Mouse (Mus musculus) spleen, postnatal 36 days (tissue): Measurements from ENCODE around the gene Obscn.

ENCODE experiments used
- DNase-seq, 2 experiments: peaks; one replicate each; pipeline ENCODE4 v3.0.0; 2022; ENCODE audit warnings: low spot score in 2 of 2, mixed read lengths in 1 of 2

Gene Obscn

GRCm38 (mm10) chr11:59135904-59136452 is at the start of gene Obscn:
TSS of gene Obscn (minus strand) at chr11:59136402.
- DNase-seq: no peak

DNA sequence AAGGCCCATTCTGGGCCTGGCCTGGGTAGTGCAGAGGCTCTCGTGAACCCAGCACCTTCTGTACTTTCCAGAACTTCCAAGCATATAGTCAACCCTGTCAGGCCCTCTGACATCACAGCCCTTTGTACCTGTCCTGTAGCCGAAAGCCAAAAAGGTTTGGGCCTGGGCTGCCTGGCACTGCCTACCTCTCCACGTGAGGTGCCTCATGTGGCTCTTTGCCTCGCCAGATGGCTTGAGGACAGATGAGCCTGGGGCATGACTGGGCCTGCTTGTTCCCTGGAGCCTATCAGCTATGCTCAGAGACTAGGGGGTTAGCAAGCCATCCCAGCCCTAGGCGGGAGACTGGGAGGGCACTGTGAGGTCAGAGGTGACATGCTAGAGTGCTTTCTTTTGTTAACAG is 49.3 kb upstream of the Obscn start:
- DNase-seq: no peak

DNA sequence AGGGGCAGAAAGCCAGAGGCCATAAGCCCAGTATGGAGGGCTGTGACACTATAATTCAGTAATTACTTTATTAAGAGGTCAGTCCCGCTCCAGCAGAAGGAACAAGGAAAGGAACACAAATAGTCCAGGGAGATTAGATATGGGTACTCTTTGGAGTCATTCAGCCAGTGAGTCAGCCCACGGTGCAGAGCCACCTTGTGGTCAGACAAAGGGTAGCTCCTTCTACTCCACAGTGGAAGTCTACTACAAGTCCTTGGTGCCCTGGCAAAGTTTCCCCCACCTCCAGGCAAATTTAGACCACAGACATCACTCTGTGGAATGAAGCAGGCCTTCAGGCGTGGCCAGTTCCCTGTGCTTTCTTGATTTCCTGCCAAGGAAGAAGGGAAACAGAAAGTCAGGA is 47.6 kb upstream of the Obscn start:
- DNase-seq: peak; percentile 38 to 56

DNA sequence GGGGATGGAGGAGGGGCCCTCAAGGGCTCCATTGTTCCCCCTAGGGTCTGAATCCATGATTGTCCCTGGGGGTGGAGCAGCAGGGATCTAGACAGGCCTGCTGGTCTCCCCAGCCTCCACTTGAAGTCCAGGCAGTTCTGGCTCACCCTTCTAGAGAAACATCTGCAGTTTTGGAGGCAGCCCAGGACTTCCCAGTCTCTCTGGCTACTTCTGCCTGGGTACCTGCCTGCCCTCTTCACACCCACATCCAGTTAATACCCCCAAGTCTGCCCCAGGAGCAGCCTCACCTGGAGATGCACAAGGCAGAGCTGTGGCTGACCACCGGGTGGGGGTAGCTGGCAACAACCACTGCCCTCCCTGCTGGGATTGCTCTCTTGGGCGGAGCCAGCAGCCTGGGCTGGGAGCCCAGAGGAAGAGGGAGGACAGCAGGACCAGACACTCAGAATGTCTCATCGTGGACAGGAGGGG is 46.7 kb upstream of the Obscn start, which contains the start of gene Gjc2:
Gjc2 (minus strand) TSS at position 350 of the 468 bp plus-strand sequence.
- no peak for DNase-seq

GRCm38 (mm10) chr11:59176921-59177320 is 40.7 kb upstream of the Obscn start:
- DNase-seq: no peak

GRCm38 (mm10) chr11:59176475-59176874 is 40.3 kb upstream of the Obscn start:
- DNase-seq: no peak

GRCm38 (mm10) chr11:59174189-59174838 is 38.1 kb upstream of the Obscn start:
- no peak for DNase-seq

DNA sequence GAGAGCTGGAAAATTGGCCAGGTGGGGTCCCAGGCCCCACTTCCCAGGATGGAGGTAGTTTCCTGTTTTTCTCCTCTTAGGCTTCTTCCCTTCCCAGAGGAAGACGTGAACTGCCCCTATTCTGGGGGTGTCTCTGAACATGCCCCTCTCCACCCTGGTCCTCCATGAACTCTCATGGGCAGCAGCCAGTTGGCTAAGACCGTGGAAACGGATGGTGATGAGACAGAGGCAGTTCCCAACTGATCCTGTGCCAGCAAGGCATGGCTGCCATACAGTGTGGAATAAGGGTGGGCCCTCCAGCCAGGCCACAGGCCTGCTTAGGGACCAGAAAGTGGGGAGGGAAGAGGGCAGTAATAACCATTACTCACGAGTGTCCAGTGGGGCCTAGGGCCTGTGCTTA is 34.3 kb upstream of the Obscn start:
- DNase-seq: no peak

DNA sequence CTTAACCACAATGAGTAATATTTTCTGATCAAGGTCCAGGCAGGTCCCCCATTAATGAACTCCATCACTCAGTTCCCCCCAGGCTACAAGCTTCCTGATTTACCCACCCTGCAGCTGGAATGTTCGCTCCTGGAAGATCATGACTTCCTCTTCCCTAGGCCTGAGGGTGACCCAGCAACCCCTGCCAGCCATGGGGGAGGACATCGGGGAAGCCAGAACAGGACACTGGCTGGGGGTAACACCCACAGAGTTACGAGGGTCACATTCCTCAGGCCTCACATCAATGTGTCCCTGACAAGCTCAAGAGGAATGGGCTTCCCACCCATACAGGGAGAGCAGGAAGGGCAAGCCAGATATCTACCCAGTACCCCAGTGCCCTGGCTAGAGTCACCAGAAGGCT is 33.6 kb upstream of the Obscn start:
- DNase-seq: no peak

- peak in 1 of 2 experiments; percentile 35 for DNase-seq
Measured at GRCm38 (mm10) chr11:59165616-59166241, 29.5 kb upstream of the Obscn start.

GRCm38 (mm10) chr11:59164384-59164783 is 28.2 kb upstream of the Obscn start:
- DNase-seq: peak; percentile 65 to 83

DNA sequence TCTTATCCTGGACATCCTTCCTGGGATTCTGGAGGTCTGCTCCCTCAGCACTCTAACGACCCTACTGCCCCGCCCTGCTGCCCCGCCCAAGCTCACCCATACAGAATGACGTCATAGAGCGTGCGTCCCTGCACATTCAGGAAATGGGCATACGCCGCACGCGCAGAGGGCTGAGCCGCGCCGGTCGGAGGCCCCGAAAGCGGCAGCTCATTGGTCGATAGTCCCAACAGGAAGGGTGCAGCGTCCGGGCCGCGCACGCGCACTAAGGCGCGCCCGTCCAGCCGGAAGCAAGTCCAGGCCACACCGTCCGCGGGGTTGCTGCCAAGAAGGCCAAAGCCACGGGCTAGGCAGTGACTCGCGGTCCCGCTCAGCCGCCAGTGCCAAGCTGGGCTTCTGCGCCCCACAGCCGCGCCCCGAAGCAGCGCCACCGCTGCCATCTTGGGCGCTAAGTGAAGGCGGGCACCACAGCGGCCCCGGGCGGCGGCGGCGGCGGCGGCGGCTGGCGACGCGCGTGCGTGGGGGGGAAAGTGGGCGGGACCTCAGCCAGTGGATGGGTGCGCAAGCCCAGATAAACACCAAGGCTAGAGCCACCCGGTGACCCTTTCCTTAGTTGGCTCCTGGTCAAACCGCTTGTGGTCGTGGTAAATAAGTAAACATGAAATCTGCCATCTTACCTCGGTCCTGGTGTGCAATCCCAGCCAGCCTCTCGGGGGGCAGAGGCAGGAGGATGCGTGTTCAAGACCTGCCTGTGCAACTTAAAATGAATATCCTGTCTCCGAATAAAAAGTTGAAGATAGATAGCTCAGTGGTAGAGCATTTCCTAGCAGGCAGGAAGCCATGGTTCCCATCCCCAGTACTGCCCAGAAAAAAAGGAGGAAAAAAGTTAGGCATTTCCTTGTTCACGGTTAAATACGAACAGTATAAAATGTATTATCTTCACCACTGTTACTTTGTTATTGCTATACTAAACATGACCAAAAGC is 27.3 kb upstream of the Obscn start, which contains the start of gene Iba57:
Iba57 (minus strand) TSS at position 485 of the 982 bp plus-strand sequence.
- DNase-seq: peak; percentile 99

DNA sequence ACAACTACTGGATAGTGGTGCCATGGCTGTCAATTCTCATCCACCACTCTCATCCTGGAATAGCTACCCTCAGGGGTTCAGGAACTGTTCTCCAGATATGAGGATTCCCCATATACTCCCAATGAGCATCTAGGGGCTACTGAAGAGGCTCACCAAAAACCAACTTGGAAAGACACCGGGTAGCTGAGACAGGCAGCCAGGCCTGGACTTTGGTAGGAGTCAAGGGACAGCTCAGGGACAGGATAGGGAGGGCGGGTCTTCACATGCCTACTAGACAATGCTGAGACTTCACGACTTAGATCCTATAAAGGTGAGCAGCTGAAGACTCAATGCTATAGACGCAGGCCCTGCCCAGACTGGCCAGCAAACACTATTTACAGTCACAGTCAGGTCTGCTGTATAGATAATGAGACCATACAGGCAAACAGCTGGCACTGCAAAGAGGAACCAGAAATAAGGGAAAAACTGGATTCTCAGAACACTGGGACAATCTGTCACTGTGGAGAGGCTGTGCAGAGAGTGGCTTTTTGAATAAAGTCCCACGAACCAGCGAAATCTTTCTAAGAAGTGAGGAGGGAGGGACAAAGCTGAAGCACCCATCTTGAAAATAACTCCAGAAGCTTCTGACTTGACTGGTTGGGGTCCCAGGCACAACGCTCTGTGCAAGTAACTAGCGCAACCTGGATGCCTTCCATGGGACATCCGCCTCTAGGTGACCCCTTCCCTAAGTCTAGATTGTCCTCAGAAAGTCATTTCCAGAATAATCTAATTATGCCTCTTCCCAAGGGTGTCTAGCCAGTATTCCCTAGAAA is 26.4 kb upstream of the Obscn start:
- DNase-seq: no peak

DNA sequence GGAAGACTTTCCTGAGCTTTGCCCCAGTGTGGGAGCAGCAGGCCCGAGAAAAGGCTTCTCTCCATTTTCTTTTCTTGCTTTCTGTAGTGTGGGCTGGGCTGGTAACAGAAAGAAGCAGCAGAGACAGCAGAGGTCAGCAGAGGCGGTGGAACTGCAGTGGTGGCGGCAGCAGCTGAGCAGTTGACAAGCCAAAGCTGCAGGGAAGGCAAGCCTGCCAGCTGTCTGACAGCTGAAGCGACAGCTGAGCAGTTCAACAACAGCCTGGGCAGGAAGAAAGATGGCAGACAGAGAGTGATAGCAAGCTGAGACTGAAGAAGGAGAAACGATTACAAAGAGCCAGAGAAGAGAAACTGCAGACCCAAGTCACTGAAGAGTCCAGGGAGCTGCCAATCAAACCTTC is 25.2 kb upstream of the Obscn start:
- DNase-seq: no peak

DNA sequence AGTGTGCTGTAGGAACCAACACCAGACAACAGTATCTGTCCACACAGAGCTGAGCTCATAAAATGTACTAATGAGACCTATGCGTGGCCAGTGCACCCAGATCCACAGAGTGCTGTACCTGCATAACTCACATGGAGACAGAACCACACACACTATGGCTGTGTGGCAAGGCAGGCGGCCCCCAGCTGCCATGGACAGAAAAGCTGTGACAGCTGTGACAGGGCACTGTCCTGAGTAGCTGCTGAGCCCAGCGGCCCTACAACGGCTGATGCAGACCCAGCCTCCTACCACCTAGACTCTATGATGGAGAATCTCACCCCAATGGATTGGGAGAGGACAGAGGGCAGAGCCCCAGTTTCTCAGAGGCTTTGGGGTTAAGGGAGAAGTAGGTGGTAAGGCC is 23.4 kb upstream of the Obscn start:
- DNase-seq: no peak

DNA sequence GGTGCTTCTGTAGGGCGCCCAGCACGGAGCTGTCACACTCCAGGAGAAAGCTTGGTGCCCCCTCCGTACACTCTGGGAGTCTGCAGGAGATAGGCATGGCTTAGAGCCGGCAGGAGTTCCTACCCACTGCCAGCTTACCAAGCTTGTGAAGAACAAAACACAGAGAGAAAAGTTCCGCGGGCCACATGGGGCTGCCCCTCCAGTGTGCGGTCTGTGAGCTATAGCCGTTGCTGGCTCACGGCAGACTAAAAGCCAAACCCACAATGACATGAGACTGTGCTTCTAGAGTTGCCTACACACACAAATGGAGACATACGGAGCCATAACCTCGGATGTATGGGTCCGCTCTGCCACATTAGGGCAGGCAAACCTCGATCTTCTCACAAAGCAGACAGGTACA is 22.9 kb upstream of the Obscn start:
- DNase-seq: no peak

DNA sequence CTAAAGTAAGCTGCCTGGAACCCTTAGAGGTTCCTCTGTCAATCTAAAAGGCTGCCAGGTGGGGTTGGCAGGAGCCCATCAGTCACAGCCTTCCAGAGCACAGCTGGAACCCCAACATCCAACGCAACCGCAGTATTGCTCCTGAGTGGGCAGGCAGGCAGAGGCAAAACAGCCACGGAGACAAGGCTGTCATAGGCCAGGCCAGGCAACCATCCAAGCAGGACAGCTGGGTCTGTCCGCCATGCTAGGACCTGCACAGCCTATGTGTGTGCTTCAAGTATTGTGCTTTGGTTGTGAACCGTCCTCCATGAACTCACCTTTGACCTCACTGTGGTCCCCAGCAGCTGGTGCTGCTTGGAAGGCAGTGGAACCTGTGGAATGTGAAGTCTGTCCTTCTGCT is 19.7 kb upstream of the Obscn start:
- no peak for DNase-seq

DNA sequence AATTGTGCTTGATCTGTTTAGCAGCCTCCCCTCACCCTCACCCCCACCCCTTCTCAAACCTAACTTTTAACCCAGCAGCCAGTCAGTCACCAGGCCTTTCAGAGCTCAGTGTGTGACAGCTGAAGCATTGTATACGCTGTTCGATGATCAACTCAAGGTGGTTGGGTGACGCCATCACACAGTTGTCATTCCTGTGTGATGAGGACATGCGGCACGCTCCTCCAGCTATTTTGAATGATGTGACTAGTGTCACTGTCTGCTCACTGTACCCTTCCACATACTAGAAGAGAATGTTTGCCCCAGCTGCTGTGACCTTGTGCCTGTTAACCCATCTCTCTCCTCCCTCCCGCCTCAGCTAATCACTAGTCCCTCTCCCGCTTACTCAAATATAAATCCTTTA is 18.0 kb upstream of the Obscn start:
- DNase-seq: no peak

DNA sequence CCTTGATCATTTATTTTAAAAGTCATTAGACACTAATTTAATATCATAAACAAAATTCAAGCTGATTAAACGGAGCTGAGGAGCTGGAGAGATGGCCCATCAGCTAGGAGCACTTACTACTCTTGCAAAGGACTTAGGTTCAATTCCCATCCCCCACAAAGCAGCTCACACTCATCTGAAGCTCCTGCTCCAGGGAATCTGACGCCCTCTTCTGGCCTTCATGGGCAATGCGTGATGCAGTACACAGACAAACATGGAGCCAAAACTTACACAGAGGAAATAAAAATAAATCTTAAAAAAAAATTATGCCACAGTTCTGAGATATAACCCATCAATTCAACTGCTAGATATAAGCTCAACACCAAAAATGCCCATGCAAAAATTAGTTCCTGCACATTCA is 15.5 kb upstream of the Obscn start:
- no peak for DNase-seq

- no peak for DNase-seq
Measured at GRCm38 (mm10) chr11:59149302-59149701, 13.1 kb upstream of the Obscn start.

GRCm38 (mm10) chr11:59142962-59143361 is 6.8 kb upstream of the Obscn start:
- DNase-seq: no peak
